Mouse (Mus musculus) spleen, adult 18-20 months (tissue): ENCODE results near the gene Cypt2.
"Not testable (repeated sequence)": the region's sequence is repeated elsewhere in the genome, so short reads cannot be mapped to it uniquely, and the experiment has no call there.

Experiments used
- DNase-seq, 2 experiments: peaks; one replicate each; pipeline ENCODE4 v3.0.0; 2022; ENCODE audit warnings: mixed read lengths in 2 of 2

Cypt2 gene

DNA sequence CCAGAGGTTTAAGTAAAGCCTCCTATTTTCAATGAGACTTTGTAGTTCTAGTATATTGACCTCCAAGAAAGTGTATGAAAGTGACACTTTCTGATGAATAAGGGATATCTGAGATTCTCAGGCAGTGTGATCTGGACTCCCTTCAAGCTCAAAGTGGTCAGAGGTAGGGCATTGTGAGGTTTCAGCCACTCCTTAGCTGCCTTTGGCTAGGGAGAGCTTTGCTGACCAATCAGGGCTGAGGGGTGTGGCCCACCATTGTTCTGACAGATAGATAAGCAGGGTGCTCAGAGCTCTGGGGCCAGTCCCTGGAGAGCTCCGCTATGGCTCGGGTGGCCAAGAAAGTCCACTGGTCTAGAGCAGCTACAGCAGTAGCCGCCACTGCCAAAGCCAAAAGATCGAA lies at the start of gene Cypt2:
Cypt2 (plus strand) TSS at position 301 of the 400 bp plus-strand sequence.
- DNase-seq, result not testable (repeated sequence)

- no peak for DNase-seq
These were observed 46.7 kb downstream of the Cypt2 start for GRCm38 (mm10) chrX:105546234-105546633.
